Mouse (Mus musculus): ENCODE measurements around the gene Plcxd3.

Gene Plcxd3

DNA sequence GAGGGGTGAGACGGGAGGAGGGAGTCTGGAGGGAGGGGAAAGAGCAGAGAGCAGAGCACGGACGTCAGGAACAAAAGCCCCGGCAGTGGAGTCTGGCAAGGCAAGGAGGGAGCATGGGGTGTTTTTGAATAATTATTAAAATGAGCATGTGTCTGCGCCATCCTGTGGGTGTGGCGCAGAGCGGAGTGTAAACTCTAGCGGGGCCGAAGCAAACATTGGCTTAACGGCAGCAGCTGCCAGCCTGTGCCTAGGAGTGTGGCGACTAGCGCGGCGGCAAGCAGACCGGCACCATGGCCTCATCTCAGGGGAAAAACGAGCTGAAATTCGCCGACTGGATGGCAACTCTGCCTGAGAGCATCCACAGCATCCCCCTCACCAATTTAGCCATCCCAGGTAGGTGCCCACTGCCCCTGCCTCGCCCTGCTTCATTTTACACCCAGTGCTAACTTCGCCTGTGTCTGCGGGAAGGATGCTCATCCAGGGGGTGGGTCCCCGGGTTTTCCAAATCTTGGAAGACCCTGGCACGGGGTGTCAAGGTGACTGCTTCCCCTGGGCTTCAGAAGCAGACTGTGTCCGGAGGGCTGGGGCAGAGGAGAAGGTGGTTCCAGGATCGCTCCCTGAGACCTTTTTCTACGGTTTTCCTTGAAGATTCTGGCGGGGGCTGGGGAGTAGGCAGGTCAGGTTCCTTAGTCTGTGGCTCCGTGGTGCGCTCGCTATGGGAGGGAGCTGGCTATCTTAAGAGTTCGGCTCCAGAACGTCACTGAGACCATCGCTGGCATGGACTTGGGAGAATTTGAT is at the start of gene Plcxd3:
TSS of gene Plcxd3 (plus strand) at position 69 of the 798 bp plus-strand sequence.
- no peak for DNase-seq (ENCODE audit: low spot score)

- DNase-seq (ENCODE audit: low spot score), result no peak
These were observed 43.4 kb upstream of the Plcxd3 start for GRCm38 (mm10) chr15:4331867-4332266.

- no peak for DNase-seq (ENCODE audit: low spot score)
These were observed 33.7 kb upstream of the Plcxd3 start for GRCm38 (mm10) chr15:4341620-4342019.

DNA sequence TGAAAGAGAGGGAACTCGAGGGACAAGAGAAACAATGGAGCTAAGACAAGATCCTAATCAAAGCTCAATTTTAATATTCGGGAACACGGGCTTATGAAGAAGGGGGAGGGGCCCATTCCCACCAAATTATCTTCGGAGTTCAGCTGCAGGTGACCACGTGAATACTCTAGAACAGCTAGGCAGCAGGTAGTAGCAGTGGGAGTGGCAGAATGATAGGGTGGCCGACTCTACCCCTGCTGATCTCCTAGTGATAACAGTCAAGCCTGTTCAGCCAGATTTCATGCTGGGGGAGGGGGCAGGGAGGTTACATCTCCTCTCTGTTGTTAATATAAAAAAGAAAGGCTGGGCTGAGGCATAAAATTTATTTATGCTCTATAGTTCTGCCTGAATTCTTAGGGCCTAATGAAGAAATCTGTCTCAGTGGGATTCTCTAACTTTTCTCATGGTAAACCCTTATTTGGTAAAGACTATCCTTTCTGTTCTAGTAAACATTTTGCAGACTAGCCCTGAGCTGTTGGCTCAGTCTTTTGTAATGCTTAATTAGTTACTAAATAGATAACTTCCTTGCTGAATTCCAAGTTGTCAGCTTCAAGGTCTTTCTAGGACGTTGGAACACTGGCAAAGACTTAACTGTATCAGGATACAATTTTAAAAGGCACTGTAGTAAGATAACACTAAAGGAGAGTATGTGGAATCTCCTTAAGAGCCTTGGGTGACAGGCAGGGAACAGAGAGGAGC is 26.3 kb upstream of the Plcxd3 start:
- no peak for DNase-seq (ENCODE audit: low spot score)

DNA sequence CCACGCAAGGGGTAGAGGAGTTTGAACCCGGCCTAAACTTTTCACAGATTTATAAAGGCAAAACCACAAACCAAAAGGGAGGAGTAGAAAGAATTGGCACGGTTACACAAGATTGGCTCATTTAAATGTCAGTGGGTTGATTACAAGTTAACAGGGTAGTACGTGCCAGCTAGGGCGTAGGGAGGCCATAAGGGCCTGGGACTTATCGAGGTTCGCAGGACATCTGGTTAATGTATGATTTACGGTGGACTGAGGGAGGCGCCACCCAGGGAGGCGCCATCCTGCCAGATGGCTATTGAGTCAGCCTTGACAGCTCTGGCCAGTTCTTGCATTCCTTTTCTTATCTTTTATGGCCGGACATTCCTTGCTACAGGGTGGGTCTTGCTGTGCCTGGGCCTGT is 18.9 kb upstream of the Plcxd3 start:
- DNase-seq (ENCODE audit: low spot score), result no peak

GRCm38 (mm10) chr15:4357706-4358105 is 17.6 kb upstream of the Plcxd3 start:
- no peak for DNase-seq (ENCODE audit: low spot score)

DNA sequence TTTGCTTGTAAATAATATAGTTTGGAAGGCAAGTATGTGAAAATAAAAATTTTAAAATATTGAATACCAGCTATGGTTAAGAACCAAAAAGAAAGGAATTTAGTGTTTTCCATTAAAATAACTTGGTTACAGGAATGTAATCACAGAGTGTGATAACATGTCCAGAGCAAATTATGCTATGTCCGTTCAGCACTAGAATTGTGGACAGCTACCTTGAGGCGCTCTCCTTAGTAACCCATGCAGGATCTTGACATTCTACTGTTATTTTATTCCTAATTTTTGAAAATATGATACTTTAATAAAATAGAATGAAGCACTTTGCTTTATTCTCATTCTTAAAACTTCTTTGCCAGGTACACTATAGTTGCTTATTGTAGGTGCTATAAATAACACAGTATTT is 7.5 kb upstream of the Plcxd3 start:
- DNase-seq (ENCODE audit: low spot score), result no peak

DNA sequence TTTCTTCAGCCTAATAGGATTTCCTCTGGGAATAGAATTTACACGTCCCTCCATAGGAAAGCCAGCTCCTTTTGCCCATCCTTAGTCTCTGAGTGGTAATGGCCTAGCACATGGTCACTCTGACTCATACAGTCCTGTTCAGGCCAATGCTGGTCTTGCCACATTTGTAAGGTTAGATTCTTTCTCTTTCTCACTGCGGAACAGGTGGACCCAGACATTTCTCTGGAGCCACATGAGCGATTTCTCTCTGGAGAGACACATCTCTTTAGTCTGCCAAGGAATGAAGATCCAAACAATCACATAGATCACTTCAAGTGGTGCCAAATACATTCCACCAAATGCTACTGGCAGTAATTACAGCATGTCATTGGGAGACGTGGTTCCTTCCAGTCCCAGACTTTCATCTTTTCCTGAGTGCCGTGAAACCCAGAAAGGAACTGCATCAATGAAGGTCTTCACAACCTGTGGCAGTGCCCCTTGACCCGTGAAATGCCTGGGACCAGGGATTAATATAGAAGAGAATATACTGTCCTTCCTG is 769 bp upstream of the Plcxd3 start:
- DNase-seq (ENCODE audit: low spot score), result no peak

DNA sequence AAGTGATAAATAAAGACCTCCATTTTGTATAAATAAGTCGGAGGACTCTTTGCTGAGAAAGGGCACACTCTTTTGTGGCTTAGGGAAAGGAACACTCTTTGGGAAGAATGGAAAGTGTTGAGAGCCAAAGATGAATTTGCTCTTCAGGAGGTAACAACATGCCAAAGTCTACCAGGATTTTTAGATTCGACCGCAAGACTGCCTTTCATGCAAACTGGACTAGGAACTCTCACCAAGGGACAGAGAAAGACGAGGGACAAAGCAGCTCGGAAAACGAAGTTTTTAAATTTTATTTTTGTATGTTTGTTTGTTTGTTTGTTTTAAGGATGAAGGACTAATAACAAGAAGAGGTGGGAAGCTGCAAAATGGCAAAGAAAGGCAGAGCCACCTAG is 264 bp upstream of the Plcxd3 start:
- no peak for DNase-seq (ENCODE audit: low spot score)

- no peak for DNase-seq (ENCODE audit: low spot score)
These were observed 935 bp downstream of the Plcxd3 start for GRCm38 (mm10) chr15:4376221-4376631.

GRCm38 (mm10) chr15:4378766-4379165 is 3.5 kb downstream of the Plcxd3 start:
- no peak for DNase-seq (ENCODE audit: low spot score)

GRCm38 (mm10) chr15:4387774-4388173 is 12.5 kb downstream of the Plcxd3 start:
- DNase-seq (ENCODE audit: low spot score), result no peak

- no peak for DNase-seq (ENCODE audit: low spot score)
These were observed 24.8 kb downstream of the Plcxd3 start for GRCm38 (mm10) chr15:4400096-4400495.

- DNase-seq (ENCODE audit: low spot score), result no peak
These were observed 36.0 kb downstream of the Plcxd3 start for GRCm38 (mm10) chr15:4411333-4411732.

GRCm38 (mm10) chr15:4440081-4440480 is 64.8 kb downstream of the Plcxd3 start:
- no peak for DNase-seq (ENCODE audit: low spot score)

- no peak for DNase-seq (ENCODE audit: low spot score)
These were observed 120.9 kb downstream of the Plcxd3 start for GRCm38 (mm10) chr15:4496182-4496581.

DNA sequence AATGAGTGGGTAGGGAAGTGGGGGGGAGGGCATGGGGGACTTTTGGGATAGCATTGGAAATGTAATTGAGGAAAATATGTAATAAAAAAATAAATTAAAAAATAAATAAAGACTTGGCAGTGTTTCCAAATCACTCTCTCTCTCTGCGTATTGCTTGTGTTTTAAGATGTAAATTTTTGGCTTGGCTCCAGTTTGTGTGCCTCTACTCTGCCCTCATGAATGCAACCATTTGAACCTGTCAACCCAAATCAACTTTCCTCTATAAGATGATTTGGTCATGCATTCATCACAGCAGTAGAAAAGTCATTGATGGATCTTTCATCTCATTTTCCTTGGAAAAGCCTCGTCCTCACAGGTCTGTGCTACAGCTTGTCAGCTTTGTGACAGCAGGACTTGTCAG is 121.7 kb downstream of the Plcxd3 start:
- no peak for DNase-seq (ENCODE audit: low spot score)

DNA sequence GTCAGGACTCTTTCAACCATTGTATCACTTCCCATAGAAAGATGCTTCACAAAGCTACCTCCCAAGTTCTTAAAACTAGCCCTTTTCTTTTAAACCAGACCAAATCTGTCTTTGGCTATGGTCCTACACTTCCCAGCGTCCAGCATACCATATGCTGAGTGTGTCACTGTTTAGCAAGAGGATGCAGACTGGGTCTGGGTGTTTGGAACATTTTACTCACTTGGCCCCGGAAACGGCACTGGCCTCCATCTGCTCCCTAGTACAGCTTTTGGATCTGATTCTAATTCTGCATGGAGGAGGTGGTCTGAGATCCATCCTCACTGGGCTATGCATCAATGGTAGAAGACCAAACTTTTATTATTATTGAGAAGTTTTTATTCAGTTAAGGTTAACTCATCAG is 122.7 kb downstream of the Plcxd3 start:
- DNase-seq (ENCODE audit: low spot score), result no peak

DNA sequence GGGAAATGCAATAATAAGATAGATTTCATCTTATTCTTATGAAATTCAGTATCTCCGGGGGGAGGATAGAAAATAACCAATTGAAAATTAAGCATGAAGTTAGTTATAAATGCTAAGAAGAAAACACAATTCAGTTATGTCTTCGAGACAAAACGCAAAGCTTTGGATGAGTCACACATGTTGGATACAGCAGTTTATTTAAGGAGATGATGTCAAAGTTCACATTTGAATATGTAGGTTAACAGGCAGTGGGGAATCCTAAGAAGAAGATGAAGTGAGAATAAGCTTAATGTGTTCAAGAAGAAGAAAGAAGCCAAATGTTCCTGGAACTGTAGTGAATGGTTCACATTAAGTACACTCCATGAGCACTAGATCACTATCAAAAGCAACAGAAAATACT is 128.1 kb downstream of the Plcxd3 start:
- DNase-seq (ENCODE audit: low spot score), result no peak

- DNase-seq (ENCODE audit: low spot score), result no peak
These were observed 128.5 kb downstream of the Plcxd3 start for GRCm38 (mm10) chr15:4503826-4504225.

DNA sequence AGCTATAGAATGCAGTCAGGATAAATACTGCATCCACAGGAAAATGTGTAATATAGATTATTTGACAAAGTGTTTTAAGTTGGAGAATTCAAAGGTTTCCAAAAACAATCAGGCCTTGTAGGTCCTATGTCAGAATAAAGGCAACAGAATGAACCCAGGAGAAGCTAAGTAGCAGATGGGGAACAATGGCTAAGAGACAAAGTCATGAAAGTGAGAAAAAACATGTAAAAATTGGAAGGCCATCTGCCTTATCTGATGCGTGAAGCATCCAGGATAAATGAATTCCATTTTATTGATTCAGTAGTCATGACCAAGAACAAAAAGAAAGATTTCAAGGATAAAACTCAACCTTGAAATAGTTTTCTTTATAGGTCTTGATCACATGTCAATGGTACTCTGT is 139.4 kb downstream of the Plcxd3 start:
- DNase-seq (ENCODE audit: low spot score), result no peak

GRCm38 (mm10) chr15:4524598-4524997 is 149.3 kb downstream of the Plcxd3 start:
- no peak for DNase-seq (ENCODE audit: low spot score)

GRCm38 (mm10) chr15:4533700-4534099 is 158.4 kb downstream of the Plcxd3 start:
- no peak for DNase-seq (ENCODE audit: low spot score)

All from left cerebral cortex, adult 11 months (tissue).